Mouse (Mus musculus) thymus, postnatal 4 days (tissue): ENCODE data around the gene Vac14.

Experiments
- DNase-seq: peaks from one replicate; pipeline ENCODE4 v3.0.0; 2021

The Vac14 gene

DNA sequence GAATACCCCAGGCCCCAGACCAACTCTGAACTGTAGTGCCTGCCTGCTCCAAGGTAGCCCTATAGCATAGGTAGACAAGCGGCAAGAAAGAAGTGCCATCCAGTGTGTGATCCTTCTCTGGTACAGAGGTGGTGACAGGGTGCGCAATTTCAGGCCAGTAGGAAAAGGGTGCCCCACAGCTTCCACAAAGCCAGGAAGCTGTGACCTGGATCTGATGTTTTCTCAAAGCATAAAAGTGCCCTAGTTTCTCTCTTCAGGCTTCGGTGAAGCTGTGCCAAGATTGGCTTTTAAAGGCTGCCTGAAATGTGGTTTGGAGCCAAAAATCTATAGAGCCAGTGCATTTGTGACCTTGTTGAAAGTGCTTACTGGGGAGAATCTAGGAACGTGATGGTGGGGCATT is 76.4 kb downstream of the Vac14 start:
- no peak for DNase-seq

GRCm38 (mm10) chr8:110695431-110695830 is 77.0 kb downstream of the Vac14 start:
- peak; percentile 33 for DNase-seq

DNA sequence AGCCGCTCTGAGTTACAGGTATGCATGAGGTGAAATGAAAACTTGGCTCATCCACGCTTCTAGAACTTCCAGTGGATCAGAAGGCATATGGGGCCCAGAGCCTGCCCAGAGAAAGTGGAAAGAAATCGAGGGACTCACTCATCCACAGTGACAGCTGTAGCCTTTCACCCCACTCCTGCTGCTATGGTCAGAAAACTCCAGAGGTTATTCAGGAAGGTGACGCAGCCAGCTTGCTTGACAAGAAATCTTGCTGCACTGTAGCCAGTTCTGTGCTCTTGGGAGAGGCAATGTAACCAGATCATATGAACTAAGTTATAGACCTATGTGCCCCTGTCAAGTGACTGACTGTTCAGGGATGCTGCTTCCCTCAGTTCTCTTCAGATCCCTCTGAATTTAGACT is 77.7 kb downstream of the Vac14 start:
- no peak for DNase-seq

DNA sequence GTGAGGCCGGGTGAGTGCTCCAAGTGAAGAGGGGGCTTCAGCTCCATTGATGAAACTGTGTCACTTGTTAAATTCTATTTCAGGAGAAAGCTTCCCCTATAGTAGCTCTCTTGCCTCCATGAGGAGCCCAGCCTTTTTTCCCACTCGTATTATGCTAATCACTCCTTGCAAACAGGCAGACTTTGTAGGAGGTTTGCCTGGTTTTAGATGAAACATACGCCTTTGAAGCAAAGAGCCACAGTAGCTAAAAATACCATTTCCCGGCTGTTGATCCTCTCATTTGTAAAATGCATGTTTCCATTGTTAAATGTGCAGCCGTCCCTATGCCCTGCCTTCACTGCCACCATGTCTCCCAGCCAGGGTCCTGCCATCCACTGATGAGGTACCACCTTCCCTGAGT is 79.2 kb downstream of the Vac14 start:
- DNase-seq, result no peak

GRCm38 (mm10) chr8:110698098-110698497 is 79.7 kb downstream of the Vac14 start:
- DNase-seq, result no peak

DNA sequence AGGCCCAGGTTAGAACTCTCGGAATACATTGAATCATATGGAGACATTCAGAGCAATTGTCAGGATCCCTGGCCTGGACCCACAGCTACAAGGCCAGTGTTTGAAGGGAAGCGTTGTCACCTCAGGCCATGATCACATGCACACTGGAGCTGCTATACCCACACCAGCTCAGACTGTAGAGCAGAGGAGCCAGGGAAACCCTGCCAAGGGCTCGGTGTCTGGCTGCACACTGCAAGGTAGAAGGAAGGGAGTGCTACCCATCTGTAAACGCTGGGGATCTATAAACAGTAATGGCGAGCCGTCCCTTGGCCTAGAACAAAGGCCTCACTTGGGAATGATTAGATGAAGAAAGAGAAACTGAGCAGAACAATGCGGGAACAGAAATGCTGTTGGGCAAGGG is 81.1 kb downstream of the Vac14 start:
- no peak for DNase-seq

- DNase-seq, result no peak
Measured at GRCm38 (mm10) chr8:110700561-110700960, 82.2 kb downstream of the Vac14 start.

GRCm38 (mm10) chr8:110702636-110703459 is 84.5 kb downstream of the Vac14 start:
- no peak for DNase-seq

- no peak for DNase-seq
Measured at GRCm38 (mm10) chr8:110703460-110704061, 85.2 kb downstream of the Vac14 start.

- no peak for DNase-seq
Measured at GRCm38 (mm10) chr8:110704103-110704502, 85.7 kb downstream of the Vac14 start.

GRCm38 (mm10) chr8:110705391-110706287 is 87.3 kb downstream of the Vac14 start:
- DNase-seq, result no peak

DNA sequence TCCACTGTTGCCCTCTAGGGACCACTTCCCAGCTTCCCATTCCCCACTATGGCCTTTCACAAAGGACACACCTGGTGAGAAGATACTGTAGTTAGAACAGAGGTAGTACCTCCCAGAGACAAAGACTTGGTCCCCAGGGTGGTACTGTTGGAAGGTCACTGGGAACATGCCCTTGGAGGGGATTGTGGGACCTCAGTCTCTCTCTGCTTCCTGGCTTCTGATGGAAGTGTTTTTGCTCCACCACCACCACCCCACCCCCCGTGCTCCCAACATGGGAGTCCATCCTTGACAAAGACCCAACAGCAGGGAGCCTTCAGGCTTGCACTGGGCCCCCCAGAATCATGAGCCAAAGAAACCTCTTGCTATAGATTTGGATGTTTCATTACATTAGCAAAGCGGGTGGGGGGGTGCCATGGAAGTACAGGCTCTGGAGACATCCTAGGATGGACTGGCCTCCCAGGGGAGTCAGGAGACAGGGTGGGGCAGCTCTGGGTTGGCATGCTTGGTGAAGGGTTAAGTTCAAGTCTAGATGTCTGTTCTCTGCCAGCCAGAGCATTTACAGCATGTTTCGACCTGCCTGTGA is 88.0 kb downstream of the Vac14 start:
- DNase-seq, result no peak

DNA sequence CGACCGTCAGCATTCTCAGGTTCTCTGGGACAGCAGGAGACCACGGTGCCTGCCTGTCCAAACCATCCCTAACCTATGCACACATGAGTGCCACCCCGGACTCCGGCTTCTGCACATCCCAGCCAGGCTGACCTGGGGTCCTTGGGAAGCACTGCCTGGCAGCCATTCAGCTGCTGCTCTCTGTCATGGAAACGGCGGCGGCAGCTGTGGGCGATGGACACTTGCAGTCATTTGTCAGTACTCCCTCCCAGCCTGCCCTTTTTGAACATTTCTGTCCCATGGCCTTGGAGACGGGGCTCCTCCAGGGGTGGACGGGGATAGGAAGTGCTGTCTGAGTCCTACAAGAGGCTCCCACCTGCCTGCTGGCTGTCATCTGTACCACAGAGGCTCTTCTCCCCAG is 90.0 kb downstream of the Vac14 start:
- DNase-seq, result no peak

- DNase-seq, result no peak
Measured at GRCm38 (mm10) chr8:110710593-110710992, 92.2 kb downstream of the Vac14 start.

DNA sequence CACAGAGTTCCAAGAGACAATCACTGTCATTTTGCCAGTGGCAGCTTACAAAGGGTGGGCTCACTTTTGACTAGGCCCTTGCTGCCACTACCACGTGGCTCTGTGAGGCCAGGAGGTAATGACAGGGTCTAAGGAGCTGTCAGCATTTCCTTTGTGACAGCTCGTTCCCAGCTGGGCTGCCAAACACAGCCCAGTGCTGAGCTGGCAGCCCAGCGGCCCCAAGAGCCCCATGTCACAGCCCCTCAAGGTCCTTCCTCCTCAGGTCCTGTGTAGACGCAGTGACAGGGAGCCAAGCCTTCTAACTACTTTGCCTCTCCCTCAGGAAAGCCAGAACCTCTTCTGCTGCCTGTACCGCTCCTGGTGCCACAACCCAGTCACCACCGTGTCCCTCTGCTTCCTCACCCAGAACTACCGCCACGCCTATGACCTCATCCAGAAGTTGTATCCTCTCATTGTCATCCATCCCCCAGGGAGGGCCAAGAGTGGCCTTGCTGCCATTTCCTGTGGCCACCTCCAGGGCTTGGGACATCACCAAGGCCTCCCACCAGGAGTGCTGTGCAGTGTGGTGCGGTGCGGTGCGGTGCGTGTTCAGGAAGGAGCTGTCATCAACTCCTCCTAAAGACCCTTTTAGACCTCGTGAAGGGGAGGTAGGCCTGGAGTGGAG is 93.0 kb downstream of the Vac14 start:
- DNase-seq, result no peak

GRCm38 (mm10) chr8:110713073-110713472 is 94.7 kb downstream of the Vac14 start:
- DNase-seq, result no peak

DNA sequence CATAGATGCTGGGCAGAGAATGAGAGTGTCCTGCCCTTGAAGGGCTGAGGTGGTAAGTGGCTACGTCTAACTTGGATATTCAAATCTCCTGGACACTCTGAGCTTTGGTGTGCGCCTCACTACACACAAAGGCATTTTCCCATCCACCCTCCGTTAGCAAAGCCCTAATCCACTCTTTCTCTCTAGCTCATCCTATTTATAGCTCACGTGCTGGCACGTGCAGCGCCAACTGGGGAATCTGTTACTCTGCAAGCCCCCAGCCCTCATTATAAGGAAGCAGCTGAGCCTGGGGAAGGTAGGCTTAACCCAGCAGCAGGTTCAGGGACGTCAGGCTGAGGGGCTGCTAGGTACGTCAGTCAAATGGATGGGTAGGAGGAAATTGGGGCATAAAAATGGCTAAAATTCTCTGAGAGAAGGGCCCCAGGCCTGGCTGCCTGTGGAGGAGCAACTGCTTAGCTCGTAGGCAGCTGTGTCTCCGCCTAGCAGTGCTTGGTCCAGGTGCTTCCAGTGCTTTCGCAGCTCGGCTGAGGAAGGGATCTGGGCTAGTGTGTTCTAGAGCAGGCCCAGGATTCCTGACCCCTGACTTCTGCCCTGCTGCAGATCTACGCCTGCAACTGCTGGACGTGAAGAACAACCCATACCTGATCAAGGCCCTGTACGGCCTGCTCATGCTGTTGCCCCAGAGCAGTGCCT is 96.6 kb downstream of the Vac14 start:
- DNase-seq, result no peak

GRCm38 (mm10) chr8:110716075-110716474 is 97.7 kb downstream of the Vac14 start:
- no peak for DNase-seq

- no peak for DNase-seq
Measured at GRCm38 (mm10) chr8:110717131-110717530, 98.7 kb downstream of the Vac14 start.

GRCm38 (mm10) chr8:110718209-110718968 is 100.0 kb downstream of the Vac14 start:
- no peak for DNase-seq
